Mouse (Mus musculus) liver, embryonic 14.5 days (tissue): ENCODE data around the gene Zdhhc17. TPM values are rescaled to one million over a fixed set of nuclear protein-coding genes. Genes with fewer than 3 reads are reported as not detected.

Experiments used
- ATAC-seq: fragments of 200-750 bp; cut with Nextera tagmentation; 2 replicates; pipeline ENCODE4 v1.8.0; 2017; ENCODE audit warnings: moderate number of reproducible peaks, mild to moderate bottlenecking, moderate library complexity; ENCODE audit not compliant: insufficient read depth
- DNase-seq, 3 experiments: peaks; one replicate each; pipeline ENCODE4 v3.0.0-alpha.2; 2012 to 2013; ENCODE audit warnings: low read depth in 3 of 3, low spot score in 3 of 3
- H3K27ac ChIP-seq: fragments of 300-500 bp; sonication (generic); 2 replicates; pipeline ENCODE4 v1.5.1; 2014; ENCODE audit warnings: moderate library complexity, mild to moderate bottlenecking, control low read depth, inconsistent platforms
- H3K27me3 ChIP-seq: fragments of 300-500 bp; sonication (generic); 2 replicates; pipeline ENCODE4 v1.6.1; 2014; ENCODE audit warnings: mild to moderate bottlenecking, low read length, moderate library complexity; ENCODE audit not compliant: control insufficient read depth, insufficient read depth
- H3K36me3 ChIP-seq: fragments of 300-500 bp; sonication (generic); replicated peaks from 2 replicates; pipeline ENCODE4 v1.6.1; 2014; ENCODE audit warnings: low read depth; ENCODE audit not compliant: control insufficient read depth, insufficient read depth
- H3K4me1 ChIP-seq, 2 experiments: fragments of 200-500 bp in 1 of 2; fragments of 300-500 bp in 1 of 2; sonication (generic) in 1 of 2; replicated peaks; 2 replicates each; pipeline ENCODE4 v1.6.1; 2012 to 2014; ENCODE audit warnings: antibody characterized with exemption in 1 of 2, inconsistent platforms in 1 of 2, low read length in 1 of 2; ENCODE audit not compliant: control insufficient read depth in 2 of 2, insufficient read depth in 2 of 2
- H3K4me2 ChIP-seq: fragments of 300-500 bp; sonication (generic); 2 replicates; pipeline ENCODE4 v1.6.1; 2014; ENCODE audit warnings: low read depth, mild to moderate bottlenecking, control low read depth, moderate library complexity
- H3K4me3 ChIP-seq, 2 experiments: fragments of 200-500 bp in 1 of 2; fragments of 300-500 bp in 1 of 2; sonication (generic) in 1 of 2; 2 replicates each; pipeline ENCODE4 v1.5.1; 2012 to 2014; ENCODE audit warnings: low read depth in 2 of 2, low read length in 2 of 2, mild to moderate bottlenecking in 2 of 2, control low read depth in 1 of 2, inconsistent platforms in 1 of 2, moderate library complexity in 1 of 2; ENCODE audit not compliant: insufficient read depth in 1 of 2
- H3K9ac ChIP-seq: fragments of 300-500 bp; sonication (generic); replicated peaks from 2 replicates; pipeline ENCODE4 v1.6.1; 2014; ENCODE audit warnings: mild to moderate bottlenecking, control low read depth, moderate library complexity
- H3K9me3 ChIP-seq: fragments of 300-500 bp; sonication (generic); 2 replicates; pipeline ENCODE4 v1.6.1; 2016; ENCODE audit warnings: low read length, mixed read lengths; ENCODE audit not compliant: control insufficient read depth
- CTCF ChIP-seq: IDR thresholded peaks from 2 replicates; pipeline ENCODE4 v1.5.1; 2016; ENCODE audit warnings: antibody characterized with exemption, low read depth, control low read depth
- EP300 ChIP-seq: IDR thresholded peaks from 2 replicates; pipeline ENCODE4 v1.6.1; 2016; ENCODE audit warnings: antibody characterized with exemption, low read depth
- WGBS: fragments of 180-500 bp; shearing (Covaris S2); extraction: QIAGEN DNeasy Blood & Tissue Kit; methylation state at CpG from one replicate; pipeline ENCODE4 v1.1.7; 2014; ENCODE audit not compliant: insufficient replicate concordance; 5-methylcytosine and 5-hydroxymethylcytosine counted together
- polyA plus RNA-seq, 2 experiments: library from polyadenylated mRNA; depleted of rRNA in 1 of 2; stranded (reverse) in 1 of 2; unstranded in 1 of 2; fragments of >200 nt; fragmentation: Nextera tagmentation in 1 of 2; extraction: Ambion mirVana in 1 of 2; gene quantifications; 2 replicates each; pipeline versions ENCODE4 v1.2.1 to v1.2.3; 2012 to 2014

Zdhhc17 gene
- polyA plus RNA-seq, 2 experiments, result 4.0 to 5.9 TPM

GRCm38 (mm10) chr10:111047895-111048294 is 38.0 kb upstream of the Zdhhc17 start:
- Histone ChIP-seq H3K9me3 (no peaks in the 10 kb centered on the region), H3K4me2 (no peak overlapping the region), H3K4me3 (no peak overlapping the region), H3K27ac (no peak overlapping the region), H3K9ac (no peak overlapping the region), H3K36me3 (no peaks in the 10 kb centered on the region), H3K27me3 (no peaks in the 10 kb centered on the region), H3K4me1 (no peaks in the 10 kb centered on the region)
- no peak for TF ChIP-seq EP300
- TF ChIP-seq CTCF, result no peak
- ATAC-seq (no peak), DNase-seq (no peak)
- 26% methylated on average over 7 of the region's 7 CpGs for WGBS

DNA sequence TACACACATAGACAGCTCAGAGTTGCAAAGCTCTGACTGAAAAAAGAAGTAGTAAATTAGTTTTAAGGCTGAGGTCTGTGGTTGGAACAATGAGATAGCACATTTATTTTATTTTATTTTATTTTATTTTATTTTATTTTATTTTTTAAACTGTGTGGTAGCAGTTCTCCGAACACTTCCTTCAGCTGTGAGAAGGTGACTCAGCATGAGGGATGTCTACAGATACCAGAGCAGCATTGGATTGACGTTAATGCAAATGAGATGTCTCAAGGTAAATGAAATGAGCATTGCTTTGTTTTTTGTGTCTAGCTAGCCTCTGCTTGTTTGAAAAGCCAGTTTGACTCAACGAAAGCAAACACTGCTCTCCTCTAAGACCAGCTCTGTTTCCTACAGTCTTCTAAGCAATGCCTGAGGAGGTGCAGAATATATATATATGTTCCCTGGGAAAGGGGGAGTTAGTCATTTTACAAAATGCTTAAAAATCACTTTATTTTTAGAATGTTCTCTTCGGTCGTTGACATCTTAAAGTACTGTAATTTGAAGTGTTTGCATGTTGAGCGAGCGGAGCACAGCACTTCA is 30.2 kb upstream of the Zdhhc17 start:
- H3K36me3 ChIP-seq, result no peaks in the 10 kb centered on the region
- ATAC-seq (no peak), DNase-seq (no peak)
- H3K9me3 ChIP-seq, result no peaks in the 10 kb centered on the region
- no peaks in the 10 kb centered on the region for H3K4me1 ChIP-seq
- no peak overlapping the region for H3K27ac ChIP-seq
- no peaks in the 10 kb centered on the region for H3K27me3 ChIP-seq
- no peak overlapping the region for H3K4me3 ChIP-seq
- TF ChIP-seq CTCF (no peak), EP300 (no peak)
- H3K4me2 ChIP-seq, result no peak overlapping the region
- 65% methylated on average over 7 of the region's 7 CpGs for WGBS
- H3K9ac ChIP-seq, result no peak overlapping the region

DNA sequence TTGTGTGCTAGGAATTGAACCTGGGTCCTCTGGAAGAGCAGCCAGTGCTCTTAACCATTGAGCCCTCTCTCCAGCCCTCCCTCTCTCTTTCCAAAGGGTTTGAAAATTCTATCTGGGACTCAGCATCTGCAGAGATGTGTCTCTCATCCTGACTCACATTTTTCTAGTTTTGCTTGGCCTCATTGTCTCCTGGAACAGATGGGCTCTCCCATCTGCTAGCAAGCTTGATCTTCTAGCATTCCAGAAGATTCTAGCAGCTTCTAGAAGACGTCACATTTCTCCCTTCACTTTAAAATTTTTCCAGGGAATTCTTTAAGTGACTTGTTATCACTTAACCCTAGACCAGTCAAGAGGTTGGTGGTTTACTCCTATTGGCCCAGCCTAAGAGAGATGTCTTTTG is 26.9 kb upstream of the Zdhhc17 start:
- Histone ChIP-seq H3K9me3 (no peaks in the 10 kb centered on the region), H3K4me2 (no peak overlapping the region), H3K4me1 (no peaks in the 10 kb centered on the region; a peak in 1 of 4 replicates), H3K9ac (no peak overlapping the region), H3K27me3 (no peaks in the 10 kb centered on the region), H3K27ac (no peak overlapping the region), H3K36me3 (no peaks in the 10 kb centered on the region), H3K4me3 (no peak overlapping the region)
- DNase-seq (no peak), ATAC-seq (no peak)
- 47% methylated on average over 1 of the region's 1 CpGs for WGBS
- TF ChIP-seq EP300 (no peak), CTCF (no peak)

DNA sequence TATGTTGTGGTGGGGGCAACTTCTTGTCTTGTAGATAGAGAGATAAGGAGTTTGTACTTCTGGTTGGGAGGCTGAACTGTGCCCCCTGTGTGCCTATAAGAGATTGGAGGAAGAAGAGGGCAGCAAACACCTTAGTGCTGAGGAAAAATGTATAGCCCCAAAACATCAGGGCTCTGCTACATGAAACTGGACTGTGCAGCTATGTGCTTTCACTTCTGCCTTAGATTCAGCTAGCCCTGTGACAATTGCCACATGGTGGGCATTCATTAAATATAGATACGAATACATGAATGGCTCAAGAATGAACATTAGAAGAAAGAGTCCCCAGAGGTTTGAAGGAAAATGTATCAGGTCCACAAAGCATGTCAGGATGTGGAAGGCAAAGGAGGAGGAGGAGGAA is 25.2 kb upstream of the Zdhhc17 start:
- Histone ChIP-seq H3K36me3 (no peaks in the 10 kb centered on the region), H3K4me1 (no peaks in the 10 kb centered on the region; a peak in 2 of 4 replicates), H3K27ac (no peak overlapping the region), H3K4me3 (no peak overlapping the region), H3K4me2 (no peak overlapping the region), H3K27me3 (no peaks in the 10 kb centered on the region), H3K9ac (no peak overlapping the region), H3K9me3 (no peaks in the 10 kb centered on the region)
- ATAC-seq (no peak), DNase-seq (no peak)
- TF ChIP-seq CTCF, result no peak
- no peak for TF ChIP-seq EP300
- WGBS, result 55% methylated on average over 1 of the region's 1 CpGs

GRCm38 (mm10) chr10:111031511-111032365 is 21.8 kb upstream of the Zdhhc17 start:
- H3K9me3 ChIP-seq, result no peaks in the 10 kb centered on the region
- H3K4me1 ChIP-seq, result no peaks in the 10 kb centered on the region; a peak in 2 of 4 replicates
- WGBS, result 17% methylated on average over 20 of the region's 20 CpGs
- no peak for DNase-seq
- TF ChIP-seq EP300, result no peak
- TF ChIP-seq CTCF, result no peak
- no peak overlapping the region for H3K9ac ChIP-seq
- peak overlapping the region; percentile 23 for H3K4me2 ChIP-seq
- no peaks in the 10 kb centered on the region for H3K36me3 ChIP-seq
- no peak for ATAC-seq
- peak overlapping the region; percentile 20 to 47; a peak in 3 of 4 replicates for H3K4me3 ChIP-seq
- H3K27me3 ChIP-seq, result no peaks in the 10 kb centered on the region
- H3K27ac ChIP-seq, result no peak overlapping the region
